Mouse (Mus musculus) heart, adult 11 months (tissue): ENCODE results near the gene Ifitm5.

Experiments
- DNase-seq: peaks from one replicate; pipeline ENCODE4 v3.0.0; 2022

Ifitm5 gene

GRCm38 (mm10) chr7:140949824-140950530 lies at the start of gene Ifitm5:
Gene Ifitm5 (minus strand): TSS chr7:140950291.
- peak; percentile 93 for DNase-seq

DNA sequence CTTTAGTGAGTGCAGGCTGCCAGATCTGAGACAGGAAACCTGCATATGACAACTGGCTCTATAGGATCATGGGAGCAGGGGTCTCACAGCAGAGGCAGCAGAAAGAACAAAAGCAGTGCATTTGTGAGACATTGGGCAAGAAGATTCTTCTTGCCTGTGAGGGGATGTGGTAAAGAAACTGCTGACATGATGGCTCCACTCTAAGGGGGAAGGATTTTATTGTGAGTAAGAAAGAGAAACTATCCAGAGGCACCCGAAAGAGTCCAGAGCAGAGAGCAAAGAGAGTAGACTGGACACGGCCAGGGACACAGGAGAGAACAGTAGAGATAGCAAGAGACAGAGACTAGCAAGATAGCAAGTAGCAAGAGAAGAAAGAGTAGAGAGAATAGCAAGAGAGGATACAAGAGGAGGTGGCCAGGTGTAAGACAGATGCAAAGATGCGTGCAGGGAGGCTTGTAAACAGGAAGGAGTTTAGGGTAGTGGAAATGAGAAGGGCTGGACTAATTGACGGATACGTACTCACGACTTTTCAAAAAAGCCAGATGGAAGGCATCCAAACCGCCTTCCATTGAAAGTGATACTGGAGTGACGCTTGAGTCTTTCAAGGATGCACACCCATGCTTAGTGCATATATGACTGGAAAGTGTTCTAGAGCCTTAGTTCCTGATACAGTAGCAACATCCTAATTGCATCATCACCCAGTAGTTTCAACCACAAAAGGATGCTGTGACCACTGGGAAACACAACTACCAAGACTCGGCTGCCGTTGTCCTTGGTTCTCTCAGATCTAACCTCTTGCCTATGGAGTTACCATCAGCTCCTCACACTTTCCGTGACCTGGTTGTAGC lies 49.0 kb upstream of the Ifitm5 start:
- no peak for DNase-seq

DNA sequence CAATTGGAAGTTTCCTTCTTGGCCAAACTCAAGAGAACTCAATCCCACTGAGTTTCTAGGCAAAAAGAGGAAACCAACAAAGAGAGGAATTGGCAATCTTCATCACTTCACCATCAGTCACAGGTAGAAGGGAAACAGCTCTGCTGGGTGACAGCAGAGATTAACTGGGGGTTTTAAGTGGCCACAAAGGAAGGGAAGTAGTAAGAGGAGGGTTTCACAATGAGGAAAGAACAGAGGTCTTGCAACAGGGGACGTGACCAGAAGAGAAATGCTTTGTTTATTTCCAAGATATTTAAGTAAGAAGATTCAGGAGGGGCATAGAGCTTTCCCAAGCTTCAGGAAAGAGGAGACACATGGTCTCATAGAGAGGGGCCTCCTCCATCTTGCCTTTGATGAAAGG lies 47.7 kb upstream of the Ifitm5 start:
- DNase-seq = no peak

DNA sequence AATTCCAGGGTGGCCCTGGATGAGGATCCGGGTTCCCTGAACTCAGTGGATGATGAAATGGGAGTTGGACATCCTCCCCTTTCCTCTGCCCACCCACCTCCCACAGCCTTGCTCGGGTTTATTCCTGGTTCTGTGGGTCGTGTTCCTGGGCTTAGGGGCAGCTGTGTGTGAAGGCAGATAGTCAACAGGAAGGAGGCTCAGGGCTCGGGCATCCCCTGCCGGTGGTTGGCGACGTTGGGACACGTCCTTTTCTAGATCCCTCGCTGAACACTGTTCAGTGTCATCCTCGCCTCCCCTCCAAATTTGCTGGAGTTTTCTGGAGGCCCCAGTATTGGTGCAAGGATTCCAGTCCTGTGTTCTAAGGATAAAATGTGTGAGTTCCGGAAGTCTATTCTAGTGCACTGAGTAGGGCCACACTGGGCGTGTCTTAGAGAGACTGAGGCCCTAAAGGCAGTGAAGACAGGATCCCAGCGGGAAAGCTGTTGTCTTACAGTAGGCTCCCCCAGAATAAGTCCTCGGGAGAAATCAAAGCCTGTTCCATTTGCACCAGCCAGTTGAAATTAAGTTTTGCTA lies 41.1 kb upstream of the Ifitm5 start:
- DNase-seq = no peak

DNA sequence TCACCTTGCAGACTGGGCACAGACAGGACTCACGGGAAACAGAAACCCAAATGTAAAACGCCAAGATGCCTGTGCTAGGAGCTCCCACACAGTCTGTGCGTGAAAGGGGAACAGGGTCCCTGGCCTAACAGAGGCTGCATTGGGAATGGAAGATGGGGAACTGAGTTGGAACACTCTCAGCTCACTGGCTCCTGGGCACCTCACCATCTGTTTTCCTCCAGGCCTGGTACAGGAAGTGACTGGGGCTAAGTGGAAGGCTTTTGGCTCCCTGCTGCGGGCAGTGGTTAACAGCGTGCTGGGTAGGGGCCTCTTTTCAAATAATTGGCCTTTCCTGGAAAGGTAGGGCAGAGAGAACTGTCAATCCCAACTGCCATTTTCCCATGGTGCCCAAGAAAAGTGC lies 40.5 kb upstream of the Ifitm5 start:
- no peak for DNase-seq

DNA sequence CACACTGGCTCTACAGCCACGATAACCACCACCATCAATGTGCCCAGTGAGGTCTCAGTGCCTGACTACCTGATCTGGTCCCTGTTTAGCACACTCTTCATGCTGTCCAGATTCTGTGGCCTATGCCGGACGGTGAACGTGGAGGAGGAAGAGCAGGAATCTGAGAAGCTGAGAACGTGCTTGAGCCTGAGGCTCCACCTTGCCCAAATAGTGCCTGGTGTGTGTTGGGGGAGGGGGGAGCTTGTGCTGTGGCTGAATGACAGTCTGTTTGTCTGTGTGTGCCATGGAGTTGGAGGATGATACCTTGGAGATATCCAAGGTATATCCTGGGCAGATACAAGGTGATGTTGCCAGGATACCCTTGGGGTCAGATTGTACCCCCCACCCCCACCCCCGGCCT lies 40.1 kb upstream of the Ifitm5 start:
- no peak for DNase-seq

DNA sequence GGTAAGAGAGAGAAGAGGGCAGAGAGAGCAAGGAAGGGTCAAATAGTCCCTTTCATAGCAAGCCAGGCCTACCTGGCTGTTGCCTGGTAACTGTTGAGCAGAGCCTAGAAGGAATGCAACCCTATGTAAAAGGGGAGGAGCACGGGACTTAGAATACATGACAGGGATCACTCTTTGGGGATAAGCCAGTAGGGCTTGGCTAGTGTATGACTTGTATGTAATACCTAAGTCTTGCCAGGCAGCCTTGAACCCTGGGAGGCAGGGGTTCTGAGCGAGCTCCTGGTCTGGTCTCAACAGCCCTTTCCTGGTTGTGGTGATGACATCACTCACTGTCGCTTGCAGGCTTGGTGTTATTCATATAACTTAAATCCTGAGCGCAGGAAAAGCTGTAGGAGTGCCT lies 38.9 kb upstream of the Ifitm5 start:
- DNase-seq = no peak

DNA sequence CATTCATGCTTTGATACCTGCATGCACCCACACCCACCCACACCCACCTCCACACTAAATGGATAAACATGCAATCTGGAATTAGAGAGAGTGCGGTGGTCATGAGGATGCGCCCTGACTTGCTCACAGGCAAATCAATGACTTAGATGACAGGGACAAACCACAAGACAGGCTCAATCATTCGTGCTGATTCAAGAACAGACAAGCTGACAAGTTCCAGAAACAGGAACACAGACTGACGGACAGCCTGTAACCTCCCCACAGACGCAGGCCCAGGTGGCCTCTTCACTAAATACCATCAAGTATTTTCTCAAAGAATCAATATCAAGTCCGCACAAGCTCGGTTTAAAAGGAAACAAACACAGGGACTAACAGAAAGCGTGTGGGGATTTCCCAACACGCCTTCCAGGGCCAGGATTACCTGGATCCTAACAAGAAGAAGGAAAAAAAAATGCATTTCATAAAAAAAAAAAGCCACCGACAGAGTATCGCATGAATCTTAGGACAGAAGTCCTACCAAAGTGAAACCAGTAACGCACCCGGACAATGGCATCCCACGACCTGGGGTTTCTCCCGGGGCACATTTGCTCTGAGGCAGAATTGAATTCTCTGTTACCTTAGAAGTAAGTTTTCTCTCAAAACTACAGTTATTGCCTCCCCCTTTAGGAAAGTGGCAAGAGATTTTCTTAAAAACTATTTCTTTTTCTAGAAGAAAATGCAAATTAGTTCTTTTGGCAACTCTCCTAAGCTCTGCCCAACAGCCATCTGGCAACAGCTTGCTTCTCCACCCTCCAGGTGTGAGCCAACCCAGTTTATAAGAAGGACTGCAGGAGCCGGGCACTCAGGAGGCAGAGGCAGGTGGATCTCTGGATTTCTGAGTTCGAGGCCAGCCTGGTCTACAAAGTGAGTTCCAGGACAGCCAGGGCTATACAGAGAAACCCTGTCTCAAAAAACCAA lies 37.4 kb upstream of the Ifitm5 start:
- DNase-seq = peak; percentile 67

DNA sequence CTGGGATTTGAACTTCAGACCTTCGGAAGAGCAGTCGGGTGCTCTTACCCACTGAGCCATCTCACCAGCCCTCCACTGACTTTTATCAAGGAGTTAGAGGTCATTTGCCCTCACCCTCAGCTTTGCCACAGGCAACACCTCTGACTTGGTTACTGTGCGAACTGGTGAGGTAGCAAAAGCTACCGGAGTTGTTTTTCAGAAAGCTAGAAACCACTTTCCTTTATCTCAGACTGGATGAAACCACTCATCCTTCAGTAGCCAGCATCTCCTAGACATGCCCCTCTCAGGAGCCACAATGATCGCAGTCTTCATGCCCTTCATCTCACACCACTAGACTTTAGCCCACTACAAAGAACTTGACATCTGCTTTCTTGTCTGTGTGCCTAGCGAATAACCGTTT lies 32.9 kb upstream of the Ifitm5 start:
- DNase-seq = peak; percentile 61

DNA sequence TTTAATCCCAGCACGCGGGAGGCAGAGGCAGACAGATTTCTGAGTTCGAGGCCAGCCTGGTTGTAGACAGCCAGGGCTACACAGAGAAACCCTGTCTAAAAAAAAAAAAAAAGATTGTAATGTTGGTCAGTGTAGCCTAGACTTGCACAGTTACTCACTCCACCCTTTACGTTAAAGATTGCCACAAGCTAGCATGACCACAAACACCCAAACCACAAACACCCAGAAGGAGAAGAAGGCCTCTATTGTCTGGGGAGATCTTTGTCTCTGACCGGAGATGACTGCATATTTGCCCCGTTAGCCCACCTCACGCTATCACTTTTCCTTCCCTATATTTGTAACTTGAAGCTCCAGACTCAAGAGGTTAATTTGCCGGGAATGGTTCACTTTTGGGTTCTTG lies 31.6 kb upstream of the Ifitm5 start:
- DNase-seq = peak; percentile 16

DNA sequence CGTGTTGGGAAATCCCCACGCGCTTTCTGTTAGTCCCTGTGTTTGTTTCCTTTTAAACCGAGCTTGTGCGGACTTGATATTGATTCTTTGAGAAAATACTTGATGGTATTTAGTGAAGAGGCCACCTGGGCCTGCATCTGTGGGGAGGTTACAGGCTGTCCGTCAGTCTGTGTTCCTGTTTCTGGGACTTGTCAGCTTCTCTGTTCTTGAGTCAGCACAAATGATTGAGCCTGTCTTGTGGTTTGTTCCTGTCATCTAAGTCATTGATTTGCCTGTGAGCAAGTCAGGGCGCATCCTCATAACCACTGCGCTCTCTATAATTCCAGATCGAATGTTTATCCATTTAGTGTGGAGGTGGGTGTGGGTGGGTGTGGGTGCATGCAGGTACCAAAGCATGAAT lies 26.6 kb upstream of the Ifitm5 start:
- DNase-seq = peak; percentile 61

DNA sequence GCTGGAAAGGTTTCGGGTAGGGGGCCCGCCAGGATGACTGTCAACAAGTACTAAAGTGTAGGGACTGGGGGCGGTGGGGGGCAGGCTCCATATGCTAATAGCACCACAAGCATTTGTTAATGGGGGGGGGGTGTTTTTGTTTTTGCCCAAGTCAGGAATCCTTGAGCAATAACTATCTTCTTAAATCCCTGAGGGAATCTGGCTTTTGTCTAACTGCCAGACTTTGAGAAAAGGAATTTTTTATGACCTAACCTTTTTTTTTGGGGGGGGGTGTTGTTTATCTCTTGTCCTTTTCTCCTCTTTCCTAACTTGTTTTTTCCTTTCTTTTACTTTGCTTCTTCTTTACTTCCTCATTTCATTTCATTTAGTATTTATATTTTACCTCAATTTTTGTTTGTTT lies 25.4 kb upstream of the Ifitm5 start:
- DNase-seq = no peak

GRCm38 (mm10) chr7:140974940-140975339 lies 24.8 kb upstream of the Ifitm5 start:
- peak; percentile 84 for DNase-seq

- peak; percentile 89 for DNase-seq
Observed at GRCm38 (mm10) chr7:140973396-140974165, 23.5 kb upstream of the Ifitm5 start.

DNA sequence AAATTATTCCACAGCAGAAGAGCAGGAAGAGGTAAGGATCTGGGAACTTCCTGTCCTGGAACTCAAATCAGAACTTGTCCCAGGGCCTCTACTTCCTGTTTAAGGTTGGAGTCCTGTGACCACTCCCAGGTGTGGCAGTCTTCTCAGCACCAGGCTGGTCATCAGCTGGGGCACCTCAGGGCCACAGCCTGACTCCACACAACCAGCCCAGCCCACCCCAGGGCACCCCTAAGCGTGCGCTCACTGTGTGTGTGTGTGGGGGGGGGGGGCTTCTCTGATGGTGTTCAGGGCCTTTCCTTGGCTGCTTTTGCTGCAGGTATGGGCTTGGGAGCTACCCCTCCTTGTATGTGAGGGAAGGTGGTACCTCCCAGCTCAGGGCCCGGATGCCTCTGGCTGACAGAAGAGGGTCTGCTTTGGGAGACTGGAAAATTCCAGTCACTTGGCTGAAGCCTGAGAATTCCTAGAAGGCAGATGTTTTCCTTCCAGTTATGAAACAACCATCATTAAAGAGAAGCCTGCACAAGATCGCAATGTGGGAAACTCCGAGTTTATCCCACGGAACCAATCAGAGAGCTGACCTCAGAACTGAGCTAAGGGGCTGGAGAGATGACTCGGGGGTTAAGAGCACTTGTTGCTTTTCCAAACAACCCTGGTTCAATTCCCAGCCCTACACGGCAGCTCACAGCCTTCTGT lies 21.5 kb upstream of the Ifitm5 start:
- DNase-seq = peak; percentile 98

DNA sequence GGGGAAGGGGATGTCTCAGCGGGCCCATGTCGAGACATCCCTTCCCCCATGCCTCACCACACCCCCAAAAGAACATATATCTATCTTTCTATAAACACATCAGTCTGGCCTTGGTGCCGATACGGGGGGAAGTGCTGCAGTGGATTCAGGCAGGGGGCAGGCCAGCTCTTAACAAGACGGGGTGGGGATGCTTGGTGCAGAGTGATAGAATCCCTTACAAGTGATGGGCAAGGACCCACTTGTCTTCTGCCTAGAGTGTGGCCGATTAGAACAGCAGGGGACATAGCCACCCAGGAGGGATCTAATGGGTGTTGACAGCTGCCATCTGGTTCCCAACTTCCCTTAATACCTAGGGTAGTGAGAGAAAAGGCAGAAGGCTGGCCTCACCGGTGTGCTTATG lies 20.8 kb upstream of the Ifitm5 start:
- no peak for DNase-seq

- peak; percentile 34 for DNase-seq
Observed at GRCm38 (mm10) chr7:140968710-140969109, 18.6 kb upstream of the Ifitm5 start.

GRCm38 (mm10) chr7:140967862-140968591 lies 17.9 kb upstream of the Ifitm5 start:
- peak; percentile 91 for DNase-seq

GRCm38 (mm10) chr7:140966921-140967320 lies 16.8 kb upstream of the Ifitm5 start, which contains the start of gene Ifitm1:
Gene Ifitm1 (plus strand): TSS chr7:140967221.
- DNase-seq = peak; percentile 41

DNA sequence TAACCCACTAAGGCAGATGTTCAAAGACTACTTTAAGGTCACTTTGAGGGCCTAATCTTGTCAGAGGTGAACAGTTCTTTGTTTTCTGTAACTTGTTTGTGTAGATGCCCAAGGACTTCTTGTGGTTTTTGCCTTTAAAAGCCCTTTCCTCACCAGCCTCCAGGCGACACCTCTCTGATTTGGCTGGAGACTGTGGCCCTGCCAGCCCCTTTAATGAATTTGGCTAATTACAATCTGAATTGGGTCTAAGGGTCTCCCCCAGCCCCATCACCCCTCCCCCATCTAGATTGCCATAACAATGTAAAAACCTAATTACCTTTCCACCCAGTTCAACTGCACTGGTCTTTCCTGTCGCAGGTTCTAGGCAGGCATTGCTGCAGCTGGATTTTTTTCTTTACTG lies 12.6 kb upstream of the Ifitm5 start:
- peak; percentile 29 for DNase-seq

DNA sequence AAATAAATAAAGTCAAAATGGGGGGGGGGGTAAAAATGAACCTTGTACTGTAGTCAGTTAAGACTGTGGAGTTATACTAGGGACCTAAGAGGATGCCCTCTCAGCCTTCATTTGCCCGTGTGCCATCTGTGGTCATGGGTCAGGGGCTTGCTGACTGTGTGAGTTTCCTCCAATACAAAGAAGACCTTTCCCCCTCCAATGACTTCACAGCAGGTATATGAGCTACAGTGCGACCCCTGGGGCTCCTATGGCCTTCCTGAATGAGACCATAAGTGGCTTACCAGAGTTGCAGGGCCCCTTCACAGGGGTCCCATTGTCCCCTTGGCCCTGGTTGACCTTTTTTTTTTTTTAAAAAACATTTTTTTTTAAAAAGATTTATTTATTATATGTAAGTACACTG lies 11.3 kb upstream of the Ifitm5 start:
- peak; percentile 67 for DNase-seq
